Mouse (Mus musculus) testis, adult 2 months (tissue): ENCODE data around the gene Minos1. TPM values are rescaled to one million over a fixed set of nuclear protein-coding genes. Genes with fewer than 3 reads are reported as not detected.

Experiments
- H3K27ac ChIP-seq: fragments of 200-500 bp; 2 replicates; pipeline ENCODE4 v1.5.1; 2012; ENCODE audit warnings: low read depth, low read length; ENCODE audit not compliant: control insufficient read depth, insufficient read depth
- H3K27me3 ChIP-seq: fragments of 200-500 bp; 2 replicates; pipeline ENCODE4 v1.6.1; 2012; ENCODE audit warnings: mild to moderate bottlenecking, low read length, moderate library complexity; ENCODE audit not compliant: control insufficient read depth, insufficient read depth
- H3K36me3 ChIP-seq: fragments of 200-500 bp; 2 replicates; pipeline ENCODE4 v1.6.1; 2012; ENCODE audit warnings: mild to moderate bottlenecking, low read length; ENCODE audit not compliant: control insufficient read depth, insufficient read depth
- H3K4me1 ChIP-seq: fragments of 200-500 bp; 2 replicates; pipeline ENCODE4 v1.6.1; 2012; ENCODE audit warnings: low read length; ENCODE audit not compliant: control insufficient read depth, insufficient read depth
- H3K4me3 ChIP-seq: fragments of 200-500 bp; 2 replicates; pipeline ENCODE4 v1.5.1; 2012; ENCODE audit warnings: low read depth, mild to moderate bottlenecking, low read length, moderate library complexity, mixed read lengths; ENCODE audit not compliant: control insufficient read depth
- CTCF ChIP-seq: fragments of 200-500 bp; IDR thresholded peaks from 2 replicates; pipeline ENCODE4 v1.5.1; 2012; ENCODE audit warnings: low read depth, mild to moderate bottlenecking, inconsistent platforms, low read length, moderate library complexity; ENCODE audit not compliant: control insufficient read depth, insufficient read depth, insufficient replicate concordance
- POLR2A ChIP-seq: fragments of 200-500 bp; IDR thresholded peaks from 2 replicates; pipeline ENCODE4 v1.6.1; 2012; ENCODE audit warnings: low read depth, mild to moderate bottlenecking, inconsistent platforms, low read length, moderate library complexity; ENCODE audit not compliant: control insufficient read depth
- polyA plus RNA-seq: library from polyadenylated mRNA; depleted of rRNA; stranded (reverse); fragments of >200 nt; gene quantifications from 2 replicates; pipeline ENCODE4 v1.2.3, GENCODE M21; 2012

Minos1 gene
- polyA plus RNA-seq, 1 experiment, result 152 TPM

DNA sequence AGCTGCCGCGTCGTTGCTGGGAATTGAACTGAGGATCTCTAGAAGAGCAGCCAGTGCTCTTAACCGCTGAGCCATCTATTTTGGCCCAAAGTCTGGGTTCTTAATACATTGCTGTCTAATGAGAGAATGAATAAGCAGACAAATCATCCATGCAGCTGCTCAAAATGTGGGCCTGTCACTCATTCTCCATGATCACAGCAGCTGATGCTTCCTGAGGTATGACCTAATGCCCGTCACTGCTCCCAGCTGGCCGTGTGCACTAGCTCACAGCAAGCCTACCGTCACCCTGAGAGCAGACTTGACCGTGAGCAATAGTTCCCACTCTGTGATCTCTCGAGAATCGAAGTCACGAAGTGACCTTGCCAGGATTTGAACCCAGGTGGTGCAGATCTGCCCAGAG lies 51.5 kb downstream of the Minos1 start:
- H3K27me3 ChIP-seq, result no peaks in the 10 kb centered on the region
- no peaks in the 10 kb centered on the region for H3K36me3 ChIP-seq
- no peak overlapping the region for H3K27ac ChIP-seq
- TF ChIP-seq POLR2A (no peak), CTCF (no peak)
- peaks cover 16% of the 10 kb centered on the region for H3K4me1 ChIP-seq
- no peak overlapping the region for H3K4me3 ChIP-seq

- Histone ChIP-seq H3K4me3 (no peak overlapping the region), H3K4me1 (peaks cover 17% of the 10 kb centered on the region), H3K36me3 (no peaks in the 10 kb centered on the region), H3K27ac (no peak overlapping the region), H3K27me3 (no peaks in the 10 kb centered on the region)
- no peak for TF ChIP-seq CTCF
- no peak for TF ChIP-seq POLR2A
Measured at GRCm38 (mm10) chr4:139078726-139079125, 52.2 kb downstream of the Minos1 start.

DNA sequence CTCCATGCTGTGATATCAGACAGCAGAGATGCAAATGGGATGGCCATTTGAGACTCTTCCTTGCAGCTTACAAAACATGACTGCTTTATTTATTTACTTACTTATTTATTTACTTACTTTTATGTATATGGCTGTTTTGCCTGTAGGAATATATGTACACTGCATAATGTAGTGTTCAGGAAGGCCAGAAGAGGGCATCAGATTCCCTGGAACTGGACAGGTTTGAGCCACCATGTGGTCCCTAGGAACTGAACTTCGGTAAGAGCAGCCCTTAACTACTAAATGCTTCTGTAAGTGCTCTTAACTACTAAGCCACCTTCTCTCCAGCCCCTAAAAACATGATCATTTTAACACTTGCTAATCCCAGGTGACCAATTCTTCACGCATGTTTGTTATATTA lies 52.6 kb downstream of the Minos1 start:
- H3K27me3 ChIP-seq, result no peaks in the 10 kb centered on the region
- no peak overlapping the region for H3K27ac ChIP-seq
- no peak overlapping the region for H3K4me3 ChIP-seq
- peaks cover 16% of the 10 kb centered on the region for H3K4me1 ChIP-seq
- H3K36me3 ChIP-seq, result no peaks in the 10 kb centered on the region
- TF ChIP-seq POLR2A, result no peak
- no peak for TF ChIP-seq CTCF

DNA sequence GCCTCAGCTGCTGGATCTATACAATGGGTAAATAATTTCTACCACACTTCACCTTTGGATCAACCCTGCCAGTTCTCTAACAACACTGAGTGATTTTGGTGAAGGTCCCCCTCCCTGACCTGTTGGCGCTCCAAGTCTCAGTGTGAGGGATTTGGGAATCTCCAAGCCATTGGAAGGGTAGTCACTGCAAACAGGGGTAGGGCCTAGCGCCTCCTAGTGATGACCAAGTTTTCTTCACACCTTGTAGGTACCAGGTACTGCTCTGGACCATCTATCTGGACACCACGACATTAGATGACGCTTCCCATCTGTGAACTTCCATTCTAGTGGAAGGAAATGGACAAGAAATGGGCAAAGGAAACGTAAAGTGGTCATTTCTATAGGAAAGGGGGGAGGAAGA lies 55.0 kb downstream of the Minos1 start:
- Histone ChIP-seq H3K36me3 (no peaks in the 10 kb centered on the region), H3K4me1 (peaks cover 10% of the 10 kb centered on the region), H3K4me3 (no peak overlapping the region), H3K27me3 (no peaks in the 10 kb centered on the region), H3K27ac (no peak overlapping the region)
- TF ChIP-seq CTCF (no peak), POLR2A (no peak)

DNA sequence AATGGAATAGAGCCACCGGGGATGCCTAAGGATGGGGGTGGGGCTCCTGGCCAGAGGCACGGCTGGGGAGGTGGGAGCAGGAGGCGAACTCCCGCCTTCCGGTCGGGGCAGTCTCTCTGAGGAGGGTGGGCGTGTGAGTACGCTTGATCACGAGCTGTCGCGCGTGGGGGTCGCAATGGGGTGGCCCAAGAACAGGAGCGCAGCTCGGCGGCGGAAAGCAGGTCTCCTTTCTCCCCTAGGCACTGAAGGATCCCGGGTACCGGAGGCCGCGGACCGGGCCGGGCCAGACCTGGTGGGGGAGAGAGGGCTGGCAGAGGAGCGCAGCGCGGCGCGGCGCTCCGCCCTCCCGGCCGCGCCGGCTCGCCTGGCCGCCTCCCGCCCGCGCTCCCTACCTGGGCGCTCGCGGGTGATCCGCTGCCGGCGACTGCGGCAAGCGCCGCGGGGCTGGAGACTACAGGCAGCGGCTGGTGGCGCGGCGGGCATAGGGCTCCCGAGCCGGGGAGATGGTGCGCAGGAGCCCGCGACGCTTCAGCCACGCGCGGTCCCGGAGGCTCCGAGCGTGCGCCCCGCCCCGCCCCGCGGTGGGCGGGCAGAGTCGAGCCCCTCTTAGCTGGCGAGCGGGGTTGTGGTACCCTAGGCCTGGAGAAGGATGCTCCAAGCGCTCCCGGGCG lies 55.7 kb downstream of the Minos1 start, which contains the start of gene Htr6:
TSS of gene Htr6 (minus strand) at position 530 of the 671 bp plus-strand sequence.
- H3K4me1 ChIP-seq, result peaks cover 10% of the 10 kb centered on the region
- H3K27me3 ChIP-seq, result no peaks in the 10 kb centered on the region
- no peak for TF ChIP-seq POLR2A
- TF ChIP-seq CTCF, result no peak
- H3K36me3 ChIP-seq, result no peaks in the 10 kb centered on the region
- no peak within 1 kb of the TSS for H3K27ac ChIP-seq
- H3K4me3 ChIP-seq, result peak within 1 kb of the TSS; percentile 55

DNA sequence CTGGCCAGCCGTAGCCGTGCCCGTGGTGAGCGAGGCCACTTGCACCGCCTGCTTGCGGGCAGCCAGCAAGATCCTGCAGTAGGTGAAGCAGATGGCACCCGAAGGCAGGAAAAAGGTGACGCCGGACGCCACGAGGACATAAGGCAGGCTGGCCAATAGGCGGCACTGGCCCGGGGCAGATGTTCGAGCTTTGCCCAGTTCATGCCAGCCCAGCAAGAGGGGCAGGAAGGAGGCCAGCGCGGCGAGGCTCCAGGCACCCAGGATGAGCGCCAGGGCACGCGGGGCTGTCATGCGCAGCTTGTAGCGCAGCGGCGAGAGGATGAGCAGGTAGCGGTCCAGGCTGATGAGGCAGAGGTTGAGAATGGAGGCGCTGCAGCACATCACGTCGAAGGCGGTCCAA lies 56.9 kb downstream of the Minos1 start:
- H3K27ac ChIP-seq, result no peak overlapping the region
- TF ChIP-seq CTCF (no peak), POLR2A (no peak)
- no peak overlapping the region for H3K4me3 ChIP-seq
- H3K36me3 ChIP-seq, result no peaks in the 10 kb centered on the region
- peaks cover 10% of the 10 kb centered on the region for H3K4me1 ChIP-seq
- no peaks in the 10 kb centered on the region for H3K27me3 ChIP-seq

GRCm38 (mm10) chr4:139068287-139068686 lies 62.6 kb downstream of the Minos1 start:
- no peak for TF ChIP-seq CTCF
- Histone ChIP-seq H3K27me3 (no peaks in the 10 kb centered on the region), H3K36me3 (no peaks in the 10 kb centered on the region)

More at GRCm38 (mm10) chr4:139068287-139068686, 62.6 kb downstream of the Minos1 start:
- no peak overlapping the region for H3K27ac ChIP-seq
- H3K4me3 ChIP-seq, result no peak overlapping the region
- H3K4me1 ChIP-seq, result peaks cover 2% of the 10 kb centered on the region; the same call in 1 of the 2 replicates
